ENCODE assay signal across 15 mouse cellular contexts in genomic region chr1:179573650-179574206, GRCm38 (mm10). TPM values are rescaled to one million over a fixed set of nuclear protein-coding genes. Genes with fewer than 3 reads are reported as not detected.
DNase-seq lines count a peak whose midpoint lies in the region; ATAC-seq and TF ChIP-seq lines count a peak whose summit lies in the region.
"Had no signal": no experiment of that assay in that cellular context is flagged by ENCODE, and none has a peak within 500 bp of the region (broad histone marks: within the 10 kb centered on the region; RNA-seq: fewer than 3 reads in every experiment).

No protein-coding gene starts in this region.

- no peaks in the 10 kb centered on the region for H3K27me3 ChIP-seq in hindbrain, embryonic 10.5 days (ENCODE audit: insufficient read depth, poor library complexity, severe bottlenecking)
- no peaks in the 10 kb centered on the region for H3K27me3 ChIP-seq in hindbrain, postnatal 0 days (ENCODE audit: insufficient read depth, low read length)
- no peaks in the 10 kb centered on the region for H3K27me3 ChIP-seq in limb, embryonic 15.5 days
- H3K27me3 ChIP-seq: forebrain, embryonic 12.5 days; liver, embryonic 13.5 days; neural tube, embryonic 12.5 days had no signal

- no peak overlapping the region for H3K4me3 ChIP-seq in hindbrain, embryonic 10.5 days
- no peak overlapping the region for H3K4me3 ChIP-seq in hindbrain, postnatal 0 days (ENCODE audit: low read length)
- no peak overlapping the region for H3K4me3 ChIP-seq in limb, embryonic 15.5 days
- H3K4me3 ChIP-seq: forebrain, embryonic 12.5 days; heart, adult 2 months; liver, embryonic 13.5 days; neural tube, embryonic 12.5 days had no signal

- no peak for ATAC-seq in hindbrain, postnatal 0 days
- ATAC-seq in limb, embryonic 15.5 days (ENCODE audit: insufficient number of reproducible peaks, low FRiP score, low TSS enrichment, low read depth) = no peak
- ATAC-seq: midbrain, embryonic 16.5 days had no signal

- H3K9ac ChIP-seq in hindbrain, postnatal 0 days (replicated peaks; ENCODE audit: low read length) = no peak overlapping the region
- no peak overlapping the region for H3K9ac ChIP-seq in limb, embryonic 15.5 days
- H3K9ac ChIP-seq: forebrain, embryonic 12.5 days; liver, embryonic 13.5 days; neural tube, embryonic 12.5 days had no signal

- H3K9me3 ChIP-seq in hindbrain, embryonic 10.5 days = no peaks in the 10 kb centered on the region
- H3K9me3 ChIP-seq in hindbrain, postnatal 0 days (ENCODE audit: low read length) = no peaks in the 10 kb centered on the region
- no peaks in the 10 kb centered on the region for H3K9me3 ChIP-seq in limb, embryonic 15.5 days
- H3K9me3 ChIP-seq: forebrain, embryonic 12.5 days; liver, embryonic 13.5 days; neural tube, embryonic 12.5 days had no signal

- H3K4me2 ChIP-seq in hindbrain, postnatal 0 days (ENCODE audit: low read depth, low read length) = no peak overlapping the region
- no peak overlapping the region for H3K4me2 ChIP-seq in limb, embryonic 15.5 days
- H3K4me2 ChIP-seq: forebrain, embryonic 12.5 days; liver, embryonic 13.5 days; neural tube, embryonic 12.5 days had no signal

- 0 out of 2 replicates have a peak, but pooled peaks cover under 1% of the 10 kb centered on the region for H3K36me3 ChIP-seq in hindbrain, embryonic 10.5 days
- H3K36me3 ChIP-seq in hindbrain, postnatal 0 days (ENCODE audit: insufficient read depth, low read length) = no peaks in the 10 kb centered on the region
- no peaks in the 10 kb centered on the region for H3K36me3 ChIP-seq in limb, embryonic 15.5 days
- H3K36me3 ChIP-seq: forebrain, embryonic 12.5 days; neural tube, embryonic 12.5 days had no signal

- TF ChIP-seq CTCF in hindbrain, postnatal 0 days (IDR thresholded peaks at IDR 0.05; ENCODE audit: low read depth) = no peak

- 83% methylated on average over 6 of the region's 6 CpGs for WGBS in hindbrain, embryonic 10.5 days
- 80% methylated on average over 6 of the region's 6 CpGs for WGBS in hindbrain, postnatal 0 days
- 59% methylated on average over 6 of the region's 6 CpGs for WGBS in limb, embryonic 15.5 days

- DNase-seq in hindbrain, embryonic 10.5 days (ENCODE audit: low spot score) = no peak
- DNase-seq in hindbrain, postnatal 0 days (ENCODE audit: low spot score) = no peak
- DNase-seq in 3134 (ENCODE audit: extremely low read depth, insufficient read length, low spot score) = peak; percentile 50
- peak; percentile 72 for DNase-seq in NIH3T3 (ENCODE audit: low read depth)
- DNase-seq in c-Kit-positive CD71-positive TER-119-positive erythroid progenitor cells, embryonic 14.5 days (ENCODE audit: low spot score) = no peak
- no peak for DNase-seq in adipocyte (ENCODE audit: low spot score)
- no peak for DNase-seq in B cell, adult 2 months
- DNase-seq: cerebellum, adult 9-11 months; heart, adult 2 months; heart, postnatal 14 days; liver, embryonic 13.5 days had no signal

- peak overlapping the region; percentile 56 for H3K27ac ChIP-seq in hindbrain, embryonic 10.5 days
- H3K27ac ChIP-seq in hindbrain, postnatal 0 days = no peak overlapping the region
- peak overlapping the region; percentile 43; the same call in 1 of the 2 replicates for H3K27ac ChIP-seq in limb, embryonic 15.5 days
- H3K27ac ChIP-seq: forebrain, embryonic 12.5 days; heart, adult 2 months; liver, embryonic 13.5 days; neural tube, embryonic 12.5 days had no signal

- peaks cover 28% of the 10 kb centered on the region for H3K4me1 ChIP-seq in hindbrain, embryonic 10.5 days (replicated peaks)
- no peaks in the 10 kb centered on the region; the same call in 1 of the 2 replicates for H3K4me1 ChIP-seq in hindbrain, postnatal 0 days (ENCODE audit: insufficient read depth, low read length)
- peaks cover 8% of the 10 kb centered on the region for H3K4me1 ChIP-seq in limb, embryonic 15.5 days

RNA-seq across cellular contexts. Expression of gene Cnst, which starts 27.6 kb away (rescaled TPM):
- polyA plus RNA-seq in hindbrain, embryonic 10.5 days (2016; fragmentation: Nextera tagmentation; extraction: Ambion mirVana) = 21.4 and 21.6 TPM in 2 replicates
- total RNA-seq in hindbrain, postnatal 0 days (2014; rRNA removed) = 30.2 and 32.1 TPM in 2 replicates
- 16.2 and 16.3 TPM in 2 replicates for polyA plus RNA-seq in hindbrain, postnatal 0 days (2015; fragmentation: Nextera tagmentation; extraction: Ambion mirVana)
- 15.0 and 16.5 TPM in 2 replicates for polyA plus RNA-seq in limb, embryonic 15.5 days (2015; fragmentation: Nextera tagmentation; extraction: Ambion mirVana)

RNA-seq across cellular contexts. Expression of gene Tfb2m, which starts 27.7 kb away (rescaled TPM):
- 18.2 and 22.0 TPM in 2 replicates for polyA plus RNA-seq in hindbrain, embryonic 10.5 days (2016; fragmentation: Nextera tagmentation; extraction: Ambion mirVana)
- 9.2 and 20.2 TPM in 2 replicates for total RNA-seq in hindbrain, postnatal 0 days (2014; rRNA removed)
- polyA plus RNA-seq in hindbrain, postnatal 0 days (2015; fragmentation: Nextera tagmentation; extraction: Ambion mirVana) = 30.5 and 35.3 TPM in 2 replicates
- 29.8 and 29.9 TPM in 2 replicates for polyA plus RNA-seq in limb, embryonic 15.5 days (2015; fragmentation: Nextera tagmentation; extraction: Ambion mirVana)

RNA-seq across cellular contexts. Expression of gene Smyd3, which starts 55.9 kb away (rescaled TPM):
- 17.8 and 18.0 TPM in 2 replicates for polyA plus RNA-seq in hindbrain, embryonic 10.5 days (2016; fragmentation: Nextera tagmentation; extraction: Ambion mirVana)
- 15.4 and 17.9 TPM in 2 replicates for total RNA-seq in hindbrain, postnatal 0 days (2014; rRNA removed)
- 23.3 and 26.1 TPM in 2 replicates for polyA plus RNA-seq in hindbrain, postnatal 0 days (2015; fragmentation: Nextera tagmentation; extraction: Ambion mirVana)
- 18.8 and 19.2 TPM in 2 replicates for polyA plus RNA-seq in limb, embryonic 15.5 days (2015; fragmentation: Nextera tagmentation; extraction: Ambion mirVana)

Comparison
In these comparisons a context has a peak if more than half of its experiments do, and no peak if none do; other contexts are left out.
1. DNase-seq: peak in 3134 (single experiment) and NIH3T3 (single experiment); none in hindbrain, embryonic 10.5 days (single experiment), hindbrain, postnatal 0 days (single experiment), c-Kit-positive CD71-positive TER-119-positive erythroid progenitor cells, embryonic 14.5 days (single experiment), adipocyte (single experiment) and B cell, adult 2 months (0 of 2).